Mouse (Mus musculus): ENCODE measurements around the gene Ube2d2b. TPM values are rescaled to one million over a fixed set of nuclear protein-coding genes. Genes with fewer than 3 reads are reported as not detected.

Gene Ube2d2b
- polyA plus RNA-seq, 1 experiment from 2014 or later = 0.20 TPM

Other genes starting within 250 kb of the Ube2d2b start
- 14.9 and 15.1 TPM in 2 replicates for gene Rpap2, start 232.7 kb upstream of the Ube2d2b start, polyA plus RNA-seq (2015; fragmentation: Nextera tagmentation; extraction: Ambion mirVana)
- gene Glmn, start 232.2 kb upstream of the Ube2d2b start, polyA plus RNA-seq (2015; fragmentation: Nextera tagmentation; extraction: Ambion mirVana) = 24.5 and 25.1 TPM in 2 replicates
- gene Gfi1, start 104.1 kb upstream of the Ube2d2b start, polyA plus RNA-seq (2015; fragmentation: Nextera tagmentation; extraction: Ambion mirVana) = 0.31 and 0.45 TPM in 2 replicates
- gene Evi5, start 45.0 kb downstream of the Ube2d2b start, polyA plus RNA-seq (2015; fragmentation: Nextera tagmentation; extraction: Ambion mirVana) = 57.5 and 59.3 TPM in 2 replicates
- 59.0 and 63.5 TPM in 2 replicates for gene Rpl5, start 70.4 kb downstream of the Ube2d2b start, polyA plus RNA-seq (2015; fragmentation: Nextera tagmentation; extraction: Ambion mirVana)
- gene Fam69a, start 157.0 kb downstream of the Ube2d2b start, polyA plus RNA-seq (2015; fragmentation: Nextera tagmentation; extraction: Ambion mirVana) = 23.8 and 24.4 TPM in 2 replicates
- 81.8 and 98.0 TPM in 2 replicates for gene Mtf2, start 235.6 kb downstream of the Ube2d2b start, polyA plus RNA-seq (2015; fragmentation: Nextera tagmentation; extraction: Ambion mirVana)

All from lung, embryonic 16.5 days (tissue).